Mouse (Mus musculus): ENCODE measurements around the gene Faf1.

GRCm38 (mm10) chr4:109897810-109898566 lies 221.6 kb downstream of the Faf1 start:
- TF ChIP-seq CTCF (IDR thresholded peaks at IDR 0.05; ENCODE audit: control insufficient read depth, insufficient read depth, insufficient replicate concordance, low read depth, low read length), result no peak
- TF ChIP-seq POLR2A (IDR thresholded peaks at IDR 0.05; ENCODE audit: control insufficient read depth, low read depth, low read length), result no peak
